Mouse (Mus musculus): ENCODE measurements at regions not wholly inside any gene's neighbourhood (a gene's known extent, or its start where the extent isn't known, plus 50 kb on each side); places are given as distances from the start of the nearest gene placed in this dataset. TPM values are rescaled to one million over a fixed set of nuclear protein-coding genes. Genes with fewer than 3 reads are reported as not detected.

MicroRNAs in the stretch of these regions (microRNA counts, 519-probe panel; counts per million panel counts)
- microRNA mmu-miR-467h+mmu-miR-669d+mmu-miR-669l: 473 counts per million, percentile 71 among the panel's probes with 10 or more counts

Small RNAs in the stretch of these regions (microRNA-seq; reads per million reads assigned to microRNA genes)
- gene Gm22243 (ENCODE audit: borderline number of aligned reads) (not detected), gene Gm25510 (ENCODE audit: borderline number of aligned reads) (not detected), gene Gm26303 (ENCODE audit: borderline number of aligned reads) (not detected), gene Mir467h (ENCODE audit: borderline number of aligned reads) (not detected)
